Mouse (Mus musculus) activated CD4-positive, CD25-positive, alpha-beta regulatory T cell, adult 4 months (primary cell): ENCODE data around the gene Gm20075. TPM values are rescaled to one million over a fixed set of nuclear protein-coding genes. Genes with fewer than 3 reads are reported as not detected.
"Not testable (repeated sequence)": the region's sequence is repeated elsewhere in the genome, so short reads cannot be mapped to it uniquely, and the experiment has no call there.

Experiments
- ATAC-seq: one replicate; pipeline ENCODE4 v1.8.0; 2017
- polyA plus RNA-seq, 2 experiments: library from polyadenylated mRNA; unstranded; fragments of 100-300 nt; shearing (Covaris generic); gene quantifications; one replicate each; pipeline ENCODE4 v1.2.1; 2017

Gm20075 gene
- 10 to 100 TPM; 15.7 to 16.8 TPM for polyA plus RNA-seq

- ATAC-seq: not testable (repeated sequence)
These were observed at the start of gene Gm20075 for GRCm38 (mm10) chr13:96081276-96081675. TSS of gene Gm20075 (minus strand) at chr13:96081376.

DNA sequence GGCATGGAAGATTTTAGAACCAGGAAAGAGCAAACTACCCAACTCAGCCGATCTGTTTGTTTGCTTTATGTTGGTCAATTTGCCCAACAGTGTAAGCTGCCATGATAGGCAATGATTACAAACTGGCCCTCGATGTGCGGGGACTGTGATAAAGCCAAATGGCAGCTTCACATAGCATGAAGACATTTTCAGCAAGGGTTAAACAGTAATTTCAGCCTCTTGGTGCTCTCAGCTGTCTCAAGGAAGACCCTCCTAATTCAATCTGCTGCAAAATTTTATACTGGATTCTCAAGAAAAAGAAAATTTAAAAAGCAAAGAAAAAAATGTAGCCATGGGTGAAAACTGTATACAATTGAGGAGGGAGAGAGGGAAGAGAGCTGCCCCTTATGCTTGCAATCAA, 47.9 kb upstream of the Gm20075 start:
- no peak for ATAC-seq

GRCm38 (mm10) chr13:96126669-96127068, 45.5 kb upstream of the Gm20075 start:
- no peak for ATAC-seq

DNA sequence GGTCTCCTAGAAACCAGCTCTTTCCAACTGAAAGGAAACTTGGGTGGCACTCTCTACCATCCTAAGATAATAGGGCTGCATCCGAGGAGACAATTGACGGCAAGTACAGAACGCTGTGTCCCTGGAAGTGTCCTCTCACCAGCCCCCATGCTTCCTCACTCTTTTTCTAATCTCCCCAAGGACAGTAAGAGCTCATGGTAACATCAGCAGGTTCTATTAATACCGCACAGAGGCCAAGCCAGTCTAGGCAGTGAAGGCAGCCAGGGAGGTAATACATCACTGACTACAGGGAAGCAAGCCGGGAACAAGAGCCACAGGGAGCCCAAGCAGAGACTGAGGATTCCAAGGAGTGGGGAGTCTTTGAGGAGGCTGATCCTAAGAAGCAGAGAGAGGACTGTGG, 43.8 kb upstream of the Gm20075 start:
- ATAC-seq: no peak

DNA sequence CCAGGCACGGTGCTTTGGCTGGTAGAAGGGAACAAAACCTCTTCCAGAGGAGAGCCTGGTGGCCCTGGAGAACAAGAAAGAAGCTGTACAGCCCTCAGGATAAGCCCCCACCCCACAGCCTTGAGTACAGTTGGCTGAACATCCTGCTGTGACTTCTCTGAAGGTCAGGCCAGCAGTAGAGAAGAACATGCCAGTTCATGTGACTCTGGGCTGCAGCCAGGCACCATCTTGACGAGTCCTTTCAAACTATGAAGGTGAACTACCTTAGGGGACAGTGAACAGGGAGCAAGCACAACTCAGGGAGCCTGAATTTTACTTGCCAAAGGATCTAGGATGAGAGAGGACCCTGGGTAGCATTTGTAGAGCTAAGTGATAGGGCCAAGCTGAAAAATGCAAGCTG, 31.5 kb upstream of the Gm20075 start:
- no peak for ATAC-seq

DNA sequence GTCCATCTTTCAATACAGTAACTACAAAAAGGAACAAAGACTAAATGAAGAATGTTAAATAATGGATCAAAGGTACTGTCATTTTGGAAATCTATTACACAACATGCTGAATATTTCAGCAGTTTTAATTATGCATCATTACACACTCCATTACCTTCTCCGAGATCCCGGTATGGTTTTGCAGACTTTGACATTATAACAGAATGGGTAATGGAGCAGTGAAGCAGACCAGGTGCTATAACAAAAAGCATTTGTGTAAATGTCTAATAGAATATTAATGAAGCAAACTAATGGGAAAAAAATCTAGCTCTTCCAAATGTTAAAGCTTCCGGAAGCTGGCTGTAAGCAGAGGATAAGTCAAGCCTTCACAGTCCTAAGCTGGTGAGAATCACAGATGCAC, 29.6 kb upstream of the Gm20075 start:
- no peak for ATAC-seq

DNA sequence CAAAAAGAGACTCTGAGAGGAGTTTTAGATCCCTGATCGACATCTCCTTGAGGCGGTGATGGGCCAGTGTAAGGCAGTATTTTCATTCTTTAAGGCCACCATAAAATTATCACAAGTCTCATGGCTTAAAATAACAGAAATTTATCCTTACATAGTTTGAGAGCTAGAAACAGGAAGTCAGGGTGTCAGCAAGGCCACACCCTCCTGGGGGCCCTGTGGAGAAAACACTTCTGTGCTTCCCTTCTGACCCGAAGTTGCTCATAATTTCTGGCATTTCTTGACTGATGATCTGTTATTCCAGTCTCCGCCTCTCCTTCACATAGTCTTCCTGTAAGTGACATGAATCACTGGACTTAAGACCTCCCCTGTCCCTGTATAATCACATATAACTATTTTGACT, 25.2 kb upstream of the Gm20075 start:
- no peak for ATAC-seq

DNA sequence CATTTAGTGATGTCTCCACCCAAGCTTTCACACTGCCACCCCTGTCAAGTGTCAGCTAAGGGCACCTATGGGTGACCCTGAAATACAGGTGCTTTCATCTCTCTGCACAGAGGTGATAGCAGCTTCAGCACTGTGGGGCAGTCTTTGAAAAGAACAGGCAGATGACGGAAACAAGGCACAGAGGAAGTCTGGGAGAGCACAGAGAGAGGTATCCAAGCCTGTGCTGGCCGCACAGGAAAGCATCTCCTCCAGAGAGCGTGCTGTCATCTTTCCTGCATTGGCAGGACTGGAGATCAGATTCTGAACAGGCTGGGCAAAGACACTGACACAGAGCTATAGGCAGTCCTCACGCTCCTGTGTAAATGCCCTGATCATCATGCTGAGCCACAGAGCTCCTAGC, 9.8 kb upstream of the Gm20075 start:
- ATAC-seq: no peak

DNA sequence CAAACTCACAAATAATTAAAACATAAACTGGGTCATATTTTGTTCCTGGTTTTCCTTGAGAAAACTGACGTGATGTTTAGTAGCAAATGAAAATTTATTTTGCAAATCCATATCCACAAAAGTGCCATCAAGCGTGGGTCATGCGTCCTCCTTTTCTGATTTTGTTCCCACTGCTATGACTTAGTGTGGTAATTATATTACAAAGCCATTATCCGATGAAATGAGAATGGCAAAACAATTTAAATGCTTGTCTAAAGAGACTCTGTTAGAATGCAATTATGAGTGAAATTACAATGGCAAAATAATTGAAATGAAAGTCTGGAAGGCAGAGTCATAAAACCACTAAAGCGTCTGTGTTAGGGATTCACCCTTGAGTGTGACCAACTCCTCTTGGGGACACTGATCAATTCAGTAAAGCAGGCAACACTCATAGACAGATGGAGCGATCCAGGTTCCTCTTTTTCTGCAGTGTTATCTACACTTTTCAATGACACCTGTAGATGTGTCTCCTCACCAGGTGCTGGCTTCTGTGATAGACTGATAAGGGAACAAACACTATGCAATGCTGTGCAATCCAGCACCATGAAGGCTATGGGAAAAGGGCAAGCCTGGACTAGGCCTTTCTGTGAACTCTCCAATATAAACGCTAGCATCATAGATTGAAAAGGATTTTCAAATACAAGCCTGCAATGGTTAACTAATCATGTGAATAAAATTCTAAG, 4.6 kb upstream of the Gm20075 start:
- ATAC-seq: no peak

DNA sequence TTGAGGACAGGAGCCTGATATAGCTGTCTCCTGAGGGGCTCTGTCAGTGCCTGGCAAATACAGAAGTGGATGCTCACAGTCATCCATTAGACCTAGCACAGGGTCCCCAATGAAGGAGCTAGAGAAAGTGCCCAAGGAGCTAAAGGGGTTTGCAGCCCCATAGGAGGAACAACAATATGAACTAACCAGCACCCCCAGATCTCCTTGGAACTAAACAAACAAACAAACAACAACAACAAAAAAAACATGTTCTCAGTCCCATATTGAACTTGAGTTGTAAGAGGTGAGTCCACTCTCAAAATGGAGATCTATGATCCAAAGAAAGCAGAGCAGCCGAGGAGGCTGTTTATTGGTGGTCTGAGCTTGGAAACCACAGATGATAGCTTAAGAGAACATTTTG, 578 bp upstream of the Gm20075 start, which contains the start of gene Gm17190:
TSS of gene Gm17190 (plus strand) at position 301 of the 400 bp plus-strand sequence.
- ATAC-seq: not testable (repeated sequence)

- no peak for ATAC-seq
These were observed 7.6 kb downstream of the Gm20075 start for GRCm38 (mm10) chr13:96073555-96073954.

- ATAC-seq: no peak
These were observed 28.4 kb downstream of the Gm20075 start for GRCm38 (mm10) chr13:96052755-96053154.

- ATAC-seq: no peak
These were observed 35.8 kb downstream of the Gm20075 start for GRCm38 (mm10) chr13:96045396-96045795.

DNA sequence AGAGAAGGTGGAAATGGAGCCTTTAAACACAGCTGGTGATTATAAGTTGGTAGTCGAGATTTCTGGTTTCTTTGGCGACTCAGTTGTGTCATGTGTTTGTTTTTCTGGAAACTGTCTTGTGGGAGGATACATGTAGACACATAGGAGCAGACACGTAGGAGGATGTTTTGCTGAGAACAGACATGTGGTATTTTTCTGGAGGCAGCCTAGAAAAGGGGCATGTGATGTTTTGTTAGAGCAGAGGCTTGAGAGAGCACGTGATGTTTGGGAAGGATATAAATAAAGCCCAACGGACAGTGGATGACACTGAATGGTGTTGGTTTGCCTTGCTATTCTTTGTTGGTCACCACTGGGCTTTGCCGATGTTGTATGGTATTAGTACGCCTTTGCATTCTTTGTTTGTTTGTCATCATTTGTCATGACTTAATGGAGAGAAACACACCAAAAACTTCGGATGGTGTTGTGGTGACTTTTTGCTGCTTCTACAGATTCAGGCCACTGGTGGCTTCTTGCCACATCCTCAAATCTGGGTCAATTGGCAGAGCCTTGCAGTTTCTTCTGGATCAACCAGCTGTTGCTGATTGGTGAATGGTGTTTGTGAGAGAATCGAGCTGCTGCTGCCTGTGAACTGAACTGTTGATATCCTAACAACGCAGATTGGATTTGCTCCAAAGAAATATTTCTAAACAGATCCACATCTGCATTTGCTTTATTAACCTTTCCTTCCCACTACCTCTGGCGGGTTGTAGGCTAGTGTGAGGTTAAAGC, 40.7 kb downstream of the Gm20075 start:
- no peak for ATAC-seq

DNA sequence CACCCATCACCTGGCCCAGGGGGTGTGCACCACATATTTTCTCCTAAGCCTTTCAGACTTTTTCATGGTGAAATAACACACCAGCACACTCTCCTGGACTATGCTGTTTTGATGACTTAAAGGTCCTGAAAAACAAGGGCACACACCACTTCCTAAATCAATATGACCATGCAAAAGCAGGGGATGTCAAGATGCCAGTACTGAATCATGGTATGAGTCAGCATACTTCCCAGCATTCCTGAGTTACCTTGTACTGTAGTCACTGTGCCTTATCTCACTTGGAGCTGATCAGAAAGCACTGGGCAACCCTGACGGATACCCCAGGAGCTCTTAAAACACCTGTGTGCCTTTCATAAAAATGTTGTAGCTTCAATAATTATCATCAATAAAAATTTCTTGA, 41.6 kb downstream of the Gm20075 start:
- no peak for ATAC-seq

- ATAC-seq: peak; percentile 75
These were observed 50.6 kb downstream of the Gm20075 start for GRCm38 (mm10) chr13:96030368-96031223.

Other genes with a start within 250 kb of the Gm20075 start
- 10 to 100 TPM; 16.6 to 17.1 TPM for gene Iqgap2, start 189.5 kb downstream of the Gm20075 start, polyA plus RNA-seq
- gene Gm17190, start 678 bp upstream of the Gm20075 start, polyA plus RNA-seq: not detected
- gene Sv2c, start 51.2 kb upstream of the Gm20075 start, polyA plus RNA-seq: 1 to 10 TPM; 2.7 to 2.9 TPM